Mouse (Mus musculus): ENCODE measurements around the gene Sh3gl3.

Sh3gl3 gene

GRCm38 (mm10) chr7:82294083-82294482, 120.4 kb downstream of the Sh3gl3 start:
- no peak for DNase-seq

DNA sequence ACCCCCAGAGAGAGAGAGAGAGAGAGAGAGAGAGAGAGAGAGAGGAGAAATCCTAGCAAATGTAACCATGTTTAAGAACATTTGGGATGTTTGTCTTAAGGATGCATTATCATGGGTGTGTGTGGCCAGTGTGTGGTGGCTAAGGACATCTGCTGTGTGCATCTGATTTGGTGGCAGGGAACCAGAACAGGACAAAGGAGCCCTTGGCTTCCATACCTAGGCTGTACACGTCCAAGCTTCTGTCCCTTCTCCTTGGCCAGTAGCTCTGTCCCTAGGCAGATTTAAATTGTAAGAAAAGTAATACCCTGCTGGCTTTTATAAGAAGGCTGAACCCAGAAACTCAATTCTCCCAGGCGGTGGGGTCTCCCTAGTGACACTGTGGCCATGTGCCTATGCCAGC, 121.0 kb downstream of the Sh3gl3 start:
- DNase-seq = no peak

- DNase-seq = no peak
Observed at GRCm38 (mm10) chr7:82308398-82308797, 134.8 kb downstream of the Sh3gl3 start.

- DNase-seq = no peak
Observed at GRCm38 (mm10) chr7:82318515-82318914, 144.9 kb downstream of the Sh3gl3 start.

DNA sequence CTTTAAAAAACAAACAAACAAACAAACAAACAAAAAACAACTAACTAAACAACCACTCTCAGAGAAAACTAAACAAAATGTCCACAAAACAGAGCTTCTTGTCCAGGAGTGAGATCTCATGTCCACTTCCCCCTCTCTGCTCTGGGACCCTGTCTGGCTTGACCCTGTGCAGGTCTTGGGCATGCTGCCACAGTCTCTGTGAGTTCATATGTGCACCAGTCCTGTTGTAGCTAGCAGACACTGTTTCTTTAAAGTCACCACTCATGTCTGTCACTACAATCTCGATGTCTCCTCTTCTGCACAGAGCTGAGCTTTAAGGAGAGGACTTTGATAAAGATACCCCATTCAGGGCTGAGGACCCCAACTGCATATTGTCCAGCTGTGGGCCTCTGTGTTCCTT, 153.0 kb downstream of the Sh3gl3 start:
- no peak for DNase-seq

GRCm38 (mm10) chr7:82327201-82327600, 153.6 kb downstream of the Sh3gl3 start:
- no peak for DNase-seq

- no peak for DNase-seq
Observed at GRCm38 (mm10) chr7:82327881-82328280, 154.2 kb downstream of the Sh3gl3 start.

GRCm38 (mm10) chr7:82329831-82330230, 156.2 kb downstream of the Sh3gl3 start:
- DNase-seq = no peak

- no peak for DNase-seq
Observed at GRCm38 (mm10) chr7:82330860-82331259, 157.2 kb downstream of the Sh3gl3 start.

GRCm38 (mm10) chr7:82334000-82334399, 160.4 kb downstream of the Sh3gl3 start:
- no peak for DNase-seq

DNA sequence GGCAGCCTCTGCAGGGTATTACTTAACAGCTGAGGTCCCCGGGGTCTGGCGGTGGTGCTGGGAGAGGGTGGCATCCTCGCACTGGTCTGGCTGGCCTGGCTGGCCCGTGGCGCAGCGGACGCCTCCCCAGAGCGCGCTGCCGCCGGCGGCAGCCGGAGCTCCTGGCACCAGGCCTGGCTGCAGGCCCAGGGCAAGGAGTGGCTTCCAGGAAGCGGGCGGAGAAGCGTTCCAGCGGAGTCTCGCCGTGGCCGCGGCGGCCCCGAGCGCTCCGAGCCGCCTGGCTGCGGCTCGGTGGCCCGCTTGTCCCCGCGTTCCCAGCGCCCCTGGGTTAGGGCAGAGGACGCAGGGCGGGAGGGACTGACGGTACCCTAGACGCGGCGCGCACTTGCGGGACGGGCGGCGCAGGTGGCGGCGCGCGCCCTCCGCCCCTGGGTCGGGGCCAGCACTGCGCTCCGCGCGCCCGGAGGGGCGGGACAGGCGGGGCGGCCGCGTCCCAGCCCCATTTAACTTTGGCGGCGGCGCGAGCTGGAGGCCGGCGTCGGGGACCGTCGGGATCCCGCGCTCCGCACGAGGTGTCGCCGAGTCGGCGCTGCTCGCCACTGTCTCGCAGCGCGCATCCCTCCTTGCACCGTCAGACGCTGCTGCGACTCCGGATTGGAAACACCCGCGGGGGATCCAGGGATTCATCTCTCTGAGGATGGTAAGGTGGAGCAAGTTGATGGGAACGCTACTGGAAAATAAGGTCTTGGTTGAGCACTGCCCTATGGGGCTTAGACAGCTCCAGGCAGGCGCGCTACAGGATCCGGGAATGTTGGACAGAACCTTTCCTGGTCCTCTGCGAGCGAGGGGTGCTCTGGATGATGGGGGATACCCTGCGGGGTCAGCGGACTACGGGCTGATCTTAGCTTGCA, 161.8 kb downstream of the Sh3gl3 start, which contains the start of gene Adamtsl3:
Gene Adamtsl3 (plus strand): TSS at position 484 of the 911 bp plus-strand sequence.
- peak; percentile 23 to 64 for DNase-seq

- no peak for DNase-seq
Observed at GRCm38 (mm10) chr7:82336132-82336531, 162.5 kb downstream of the Sh3gl3 start.

GRCm38 (mm10) chr7:82338121-82338520, 164.5 kb downstream of the Sh3gl3 start:
- DNase-seq = no peak

DNA sequence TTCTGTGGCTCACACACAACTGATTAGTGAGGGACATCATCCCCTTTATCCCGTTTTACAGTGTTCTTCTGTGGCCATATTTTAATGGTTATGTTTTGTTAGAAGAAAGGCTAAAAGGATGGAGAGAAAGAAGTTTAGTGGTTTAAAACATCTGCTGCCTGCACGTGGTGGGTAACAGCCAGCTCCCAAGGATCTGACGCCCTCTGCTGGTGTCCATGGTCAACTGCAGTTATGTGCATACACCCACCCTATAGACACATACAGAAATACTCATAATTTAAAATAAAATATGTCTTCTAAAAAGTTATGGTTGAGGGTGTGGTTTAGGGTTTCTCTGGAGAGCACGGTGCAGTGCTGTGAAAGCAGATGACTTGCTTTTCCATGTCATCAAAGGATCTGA, 164.9 kb downstream of the Sh3gl3 start:
- DNase-seq = no peak

GRCm38 (mm10) chr7:82339214-82339613, 165.6 kb downstream of the Sh3gl3 start:
- DNase-seq = no peak

DNA sequence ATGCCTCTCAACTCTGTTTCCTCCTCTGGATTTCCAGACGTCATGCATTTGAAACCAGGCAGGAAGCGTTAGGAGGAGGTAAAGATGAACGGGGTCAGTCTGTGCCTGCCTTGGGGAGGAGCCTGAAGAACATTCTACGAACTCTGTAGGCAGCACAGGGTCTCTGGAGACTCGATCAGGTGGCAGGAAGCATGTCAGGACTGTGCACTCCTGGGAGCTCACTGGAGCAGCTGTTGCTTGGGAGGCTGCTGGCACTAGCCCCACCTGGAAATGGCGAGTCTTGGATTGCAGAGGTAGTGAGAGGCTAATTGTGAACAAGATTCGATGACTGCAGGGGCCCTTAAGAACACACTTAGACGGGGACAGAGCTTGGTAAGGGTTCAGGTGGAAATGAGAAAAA, 167.8 kb downstream of the Sh3gl3 start:
- no peak for DNase-seq

- no peak for DNase-seq
Observed at GRCm38 (mm10) chr7:82346706-82347105, 173.1 kb downstream of the Sh3gl3 start.

DNA sequence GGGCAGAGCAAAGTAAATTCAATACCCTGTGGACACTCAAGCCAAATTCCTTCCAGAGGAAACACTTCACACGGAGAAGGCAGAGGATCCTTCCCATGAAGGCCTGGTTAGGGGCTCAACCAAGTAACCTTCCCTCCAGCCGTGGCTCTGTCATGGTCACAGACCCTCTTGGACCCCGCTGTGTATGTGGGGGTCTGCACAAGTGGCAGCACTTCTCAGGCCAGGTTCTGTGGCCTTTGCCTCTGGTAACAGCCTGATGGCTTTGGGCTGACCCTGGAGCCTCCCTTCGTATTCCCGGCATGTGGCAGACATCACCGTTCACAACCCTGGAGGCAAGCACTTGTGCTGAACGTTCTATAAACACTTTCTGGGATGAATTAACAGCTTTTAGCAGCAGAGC, 176.2 kb downstream of the Sh3gl3 start:
- no peak for DNase-seq

DNA sequence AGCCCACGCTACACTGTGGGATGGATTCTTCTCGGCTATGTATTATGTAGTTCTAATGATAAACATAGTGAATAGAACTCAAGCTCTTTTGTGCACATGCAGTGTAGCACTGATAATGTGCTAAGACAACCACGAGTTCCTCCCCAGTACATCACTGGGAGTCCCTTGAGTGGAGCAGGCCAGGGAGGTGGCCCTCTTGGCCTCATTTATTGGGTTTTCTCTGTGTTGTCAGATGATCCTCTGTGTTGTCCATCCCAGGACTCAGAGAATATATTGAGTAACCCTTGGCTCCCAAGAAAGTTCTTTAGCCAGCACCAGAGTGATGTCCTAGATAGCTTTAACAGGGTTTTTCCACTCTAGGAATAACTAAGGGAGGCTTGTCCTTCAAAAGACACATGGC, 176.8 kb downstream of the Sh3gl3 start:
- no peak for DNase-seq
